ENCODE assay signal across 9 mouse cellular contexts in genomic region chr1:176115604-176116003, GRCm38 (mm10).
"Had no signal": no experiment of that assay in that cellular context is flagged by ENCODE, and none has a peak within 500 bp of the region (broad histone marks: within the 10 kb centered on the region; RNA-seq: fewer than 3 reads in every experiment).

No protein-coding gene starts in this region.

- DNase-seq: kidney, postnatal 25 days; layer of hippocampus, adult 9-11 months; liver, embryonic 13.5 days; lung, adult 2 months; lung, postnatal 14 days; lung, postnatal 4 days; midbrain, embryonic 14.5 days; thymus, adult 18-20 months; thymus, postnatal 36 days had no signal
